In genomic region chr2:156295601-156296063, GRCm38 (mm10) we compare ENCODE assay signal across 14 mouse cellular contexts. TPM values are rescaled to one million over a fixed set of nuclear protein-coding genes. Genes with fewer than 3 reads are reported as not detected.
A peak's percentile ranks its signal among the peaks of the same experiment; 100 is the strongest.
DNase-seq lines count a peak whose midpoint lies in the region; ATAC-seq lines count a peak whose summit lies in the region.
"Had no signal": no experiment of that assay in that cellular context is flagged by ENCODE, and none has a peak within 500 bp of the region (broad histone marks: within the 10 kb centered on the region; RNA-seq: fewer than 3 reads in every experiment).

No protein-coding gene starts in this region.

- H3K9me3 ChIP-seq in liver, embryonic 16.5 days (replicated peaks; ENCODE audit: control insufficient read depth, low read length), result no peaks in the 10 kb centered on the region
- H3K9me3 ChIP-seq in liver, embryonic 12.5 days (replicated peaks), result no peaks in the 10 kb centered on the region
- no peaks in the 10 kb centered on the region for H3K9me3 ChIP-seq in midbrain, embryonic 11.5 days (ENCODE audit: control insufficient read depth, low read length)
- H3K9me3 ChIP-seq: limb, embryonic 13.5 days had no signal

- H3K4me2 ChIP-seq in liver, embryonic 16.5 days (ENCODE audit: low read depth, low read length), result no peak overlapping the region
- H3K4me2 ChIP-seq in liver, embryonic 12.5 days, result no peak overlapping the region
- H3K4me2 ChIP-seq in midbrain, embryonic 11.5 days, result no peak overlapping the region
- H3K4me2 ChIP-seq: limb, embryonic 13.5 days had no signal

- no peak overlapping the region for H3K4me3 ChIP-seq in liver, embryonic 16.5 days (ENCODE audit: low read depth, low read length)
- no peak overlapping the region for H3K4me3 ChIP-seq in liver, embryonic 12.5 days
- no peak overlapping the region for H3K4me3 ChIP-seq in midbrain, embryonic 11.5 days (ENCODE audit: low read depth, low read length)
- H3K4me3 ChIP-seq: limb, embryonic 13.5 days had no signal

- 0 out of 2 replicates have a peak, but pooled peaks have one; percentile 32 for ATAC-seq in liver, embryonic 16.5 days (ENCODE audit: low read depth)
- no peak for ATAC-seq in liver, embryonic 12.5 days
- ATAC-seq in granulocyte monocyte progenitor cell, adult 5-6 weeks (replicated peaks; ENCODE audit: poor library complexity, severe bottlenecking), result peak; percentile 55
- ATAC-seq in midbrain, embryonic 11.5 days (ENCODE audit: low FRiP score), result no peak
- ATAC-seq in CD4-positive, CD25-positive, alpha-beta regulatory T cell, adult 4 months, result no peak
- ATAC-seq: midbrain, embryonic 16.5 days had no signal

- 0 out of 2 replicates have a peak, but pooled peaks cover 3% of the 10 kb centered on the region for H3K36me3 ChIP-seq in liver, embryonic 16.5 days (ENCODE audit: control insufficient read depth, insufficient read depth)
- H3K36me3 ChIP-seq in liver, embryonic 12.5 days, result peaks cover 71% of the 10 kb centered on the region
- no peaks in the 10 kb centered on the region; the same call in none of the 2 replicates for H3K36me3 ChIP-seq in splenic B cell, adult 2 months (ENCODE audit: control insufficient read depth, insufficient read depth, low read length, poor library complexity, severe bottlenecking)
- peaks cover 13% of the 10 kb centered on the region for H3K36me3 ChIP-seq in midbrain, embryonic 11.5 days (ENCODE audit: control insufficient read depth, insufficient read depth, low read length)

- no peaks in the 10 kb centered on the region; the same call in none of the 2 replicates for H3K4me1 ChIP-seq in liver, embryonic 16.5 days (ENCODE audit: control insufficient read depth, low read depth, low read length)
- H3K4me1 ChIP-seq in liver, embryonic 12.5 days, result no peaks in the 10 kb centered on the region
- no peaks in the 10 kb centered on the region for H3K4me1 ChIP-seq in midbrain, embryonic 11.5 days (ENCODE audit: control insufficient read depth, insufficient read depth, low read length)
- H3K4me1 ChIP-seq: limb, embryonic 13.5 days had no signal

- 84% methylated on average over 2 of the region's 2 CpGs for WGBS in liver, embryonic 16.5 days (ENCODE audit: insufficient replicate concordance)
- 86% methylated on average over 2 of the region's 2 CpGs for WGBS in liver, embryonic 12.5 days (ENCODE audit: insufficient replicate concordance)
- 97% methylated on average over 2 of the region's 2 CpGs for WGBS in midbrain, embryonic 11.5 days

- H3K27ac ChIP-seq in liver, embryonic 16.5 days (ENCODE audit: low read length), result 0 out of 2 replicates have a peak overlapping the region, but pooled peaks have one; percentile 16
- H3K27ac ChIP-seq in liver, embryonic 12.5 days, result no peak overlapping the region
- H3K27ac ChIP-seq in midbrain, embryonic 11.5 days (ENCODE audit: low read depth, low read length), result no peak overlapping the region
- H3K27ac ChIP-seq: limb, embryonic 13.5 days had no signal

- H3K27me3 ChIP-seq in liver, embryonic 16.5 days (ENCODE audit: control insufficient read depth, insufficient read depth, low read depth, low read length), result no peaks in the 10 kb centered on the region
- H3K27me3 ChIP-seq in liver, embryonic 12.5 days (replicated peaks), result no peaks in the 10 kb centered on the region
- H3K27me3 ChIP-seq in splenic B cell, adult 2 months (ENCODE audit: control insufficient read depth, insufficient read depth, low read length, poor library complexity, severe bottlenecking), result no peaks in the 10 kb centered on the region
- no peaks in the 10 kb centered on the region for H3K27me3 ChIP-seq in midbrain, embryonic 11.5 days (ENCODE audit: control insufficient read depth, insufficient read depth, low read length)
- H3K27me3 ChIP-seq: limb, embryonic 13.5 days had no signal

- peak; percentile 68 for DNase-seq in kidney, postnatal 10 days
- peak; percentile 61 for DNase-seq in splenic B cell, adult 2 months (ENCODE audit: low read depth, low spot score)
- no peak for DNase-seq in midbrain, embryonic 11.5 days (ENCODE audit: low spot score, missing footprints)
- no peak for DNase-seq in yolk sac, embryonic 10.5 days (ENCODE audit: low spot score)
- DNase-seq: cerebellum, adult 9-11 months; heart, postnatal 10 days; lung, postnatal 10 days; right cerebral cortex, postnatal 14 days had no signal

- no peak overlapping the region for H3K9ac ChIP-seq in liver, embryonic 16.5 days (ENCODE audit: low read depth, low read length)
- H3K9ac ChIP-seq in liver, embryonic 12.5 days, result no peak overlapping the region
- no peak overlapping the region for H3K9ac ChIP-seq in midbrain, embryonic 11.5 days (ENCODE audit: low read length)
- H3K9ac ChIP-seq: limb, embryonic 13.5 days had no signal

RNA-seq across cellular contexts. Expression of gene Cnbd2, which starts 16.5 kb away (rescaled TPM):
- polyA plus RNA-seq in liver, embryonic 16.5 days (2015; fragmentation: Nextera tagmentation; extraction: Ambion mirVana), result 1.6 and 1.9 TPM in 2 replicates
- 2.0 TPM in 2 replicates for polyA plus RNA-seq in liver, embryonic 12.5 days (2016; fragmentation: Nextera tagmentation; extraction: Ambion mirVana)
- 3.4 and 4.0 TPM in 2 replicates for total RNA-seq in granulocyte monocyte progenitor cell, adult 5-6 weeks (2014; fragmentation: Nextera tagmentation)
- 2.6 and 6.5 TPM in 2 replicates for total RNA-seq in granulocyte monocyte progenitor cell, adult 5-6 weeks (2017)
- 3.3 and 4.2 TPM in 2 replicates for polyA plus RNA-seq in midbrain, embryonic 11.5 days (2014; fragmentation: Nextera tagmentation; extraction: Ambion mirVana)
- 1 to 10 TPM; 6.3 to 8.8 TPM for polyA plus RNA-seq in CD4-positive, CD25-positive, alpha-beta regulatory T cell, adult 4 months (2017; shearing (Covaris generic))

RNA-seq across cellular contexts. Expression of gene Scand1, which starts 16.9 kb away (rescaled TPM):
- polyA plus RNA-seq in liver, embryonic 16.5 days (2015; fragmentation: Nextera tagmentation; extraction: Ambion mirVana), result 20.7 and 21.4 TPM in 2 replicates
- 57.4 and 65.1 TPM in 2 replicates for polyA plus RNA-seq in liver, embryonic 12.5 days (2016; fragmentation: Nextera tagmentation; extraction: Ambion mirVana)
- total RNA-seq in granulocyte monocyte progenitor cell, adult 5-6 weeks (2014; fragmentation: Nextera tagmentation), result 0.60 and 5.4 TPM in 2 replicates
- 20.9 and 28.4 TPM in 2 replicates for total RNA-seq in granulocyte monocyte progenitor cell, adult 5-6 weeks (2017)
- 85.3 and 93.4 TPM in 2 replicates for polyA plus RNA-seq in midbrain, embryonic 11.5 days (2014; fragmentation: Nextera tagmentation; extraction: Ambion mirVana)
- polyA plus RNA-seq in CD4-positive, CD25-positive, alpha-beta regulatory T cell, adult 4 months (2017; shearing (Covaris generic)), result 1 to 10 TPM; 1.6 to 2.7 TPM

Comparison
In these comparisons a context has a peak if more than half of its experiments do, and no peak if none do; other contexts are left out.
1. ATAC-seq: peak in liver, embryonic 16.5 days (single experiment) and granulocyte monocyte progenitor cell, adult 5-6 weeks (single experiment); none in liver, embryonic 12.5 days (single experiment), midbrain, embryonic 11.5 days (single experiment) and CD4-positive, CD25-positive, alpha-beta regulatory T cell, adult 4 months (single experiment).
2. DNase-seq: peak in kidney, postnatal 10 days (single experiment) and splenic B cell, adult 2 months (single experiment); none in midbrain, embryonic 11.5 days (single experiment) and yolk sac, embryonic 10.5 days (single experiment).